Mouse (Mus musculus) midbrain, embryonic 11.5 days (tissue): ENCODE results near the gene Hist1h2ah. TPM values are rescaled to one million over a fixed set of nuclear protein-coding genes. Genes with fewer than 3 reads are reported as not detected.
"Not testable (repeated sequence)": the region's sequence is repeated elsewhere in the genome, so short reads cannot be mapped to it uniquely, and the experiment has no call there.

ENCODE experiments used
- ATAC-seq: fragments of 200-750 bp; cut with Nextera tagmentation; 2 replicates; pipeline ENCODE4 v1.8.0; 2017; ENCODE audit warnings: moderate TSS enrichment, moderate library complexity; ENCODE audit not compliant: low FRiP score
- DNase-seq: peaks from one replicate; pipeline ENCODE4 v3.0.0; 2015; ENCODE audit warnings: low spot score; ENCODE audit errors: missing footprints
- H3K27ac ChIP-seq: fragments of 300-500 bp; sonication (generic); 2 replicates; pipeline ENCODE4 v1.5.1; 2014; ENCODE audit warnings: low read depth, low read length
- H3K27me3 ChIP-seq: fragments of 300-500 bp; sonication (generic); 2 replicates; pipeline ENCODE4 v1.6.1; 2014; ENCODE audit warnings: mild to moderate bottlenecking, low read length, moderate library complexity, mixed read lengths; ENCODE audit not compliant: control insufficient read depth, insufficient read depth
- H3K36me3 ChIP-seq: fragments of 300-500 bp; sonication (generic); 2 replicates; pipeline ENCODE4 v1.6.1; 2014; ENCODE audit warnings: mild to moderate bottlenecking, low read length, moderate library complexity, mixed read lengths; ENCODE audit not compliant: control insufficient read depth, insufficient read depth
- H3K4me1 ChIP-seq: fragments of 300-500 bp; sonication (generic); 2 replicates; pipeline ENCODE4 v1.6.1; 2014; ENCODE audit warnings: low read length; ENCODE audit not compliant: control insufficient read depth, insufficient read depth
- H3K4me2 ChIP-seq: fragments of 300-500 bp; sonication (generic); 2 replicates; pipeline ENCODE4 v1.6.1; 2014; ENCODE audit warnings: mild to moderate bottlenecking, moderate library complexity
- H3K4me3 ChIP-seq: fragments of 300-500 bp; sonication (generic); 2 replicates; pipeline ENCODE4 v1.5.1; 2014; ENCODE audit warnings: low read depth, low read length
- H3K9ac ChIP-seq: fragments of 300-500 bp; sonication (generic); 2 replicates; pipeline ENCODE4 v1.6.1; 2014; ENCODE audit warnings: low read length
- H3K9me3 ChIP-seq: fragments of 300-500 bp; sonication (generic); 2 replicates; pipeline ENCODE4 v1.6.1; 2016; ENCODE audit warnings: low read length; ENCODE audit not compliant: control insufficient read depth
- WGBS: fragments of 180-500 bp; shearing (Covaris S2); extraction: QIAGEN DNeasy Blood & Tissue Kit; methylation state at CpG from one replicate; pipeline ENCODE4 v1.1.7; 2014; 5-methylcytosine and 5-hydroxymethylcytosine counted together
- polyA plus RNA-seq: library from polyadenylated mRNA; unstranded; fragments of >200 nt; fragmentation: Nextera tagmentation; extraction: Ambion mirVana; gene quantifications from 2 replicates; pipeline ENCODE4 v1.2.1, GENCODE M21; 2014

Gene Hist1h2ah
- polyA plus RNA-seq, 1 experiment from 2014 or later, result 6.8 TPM

DNA sequence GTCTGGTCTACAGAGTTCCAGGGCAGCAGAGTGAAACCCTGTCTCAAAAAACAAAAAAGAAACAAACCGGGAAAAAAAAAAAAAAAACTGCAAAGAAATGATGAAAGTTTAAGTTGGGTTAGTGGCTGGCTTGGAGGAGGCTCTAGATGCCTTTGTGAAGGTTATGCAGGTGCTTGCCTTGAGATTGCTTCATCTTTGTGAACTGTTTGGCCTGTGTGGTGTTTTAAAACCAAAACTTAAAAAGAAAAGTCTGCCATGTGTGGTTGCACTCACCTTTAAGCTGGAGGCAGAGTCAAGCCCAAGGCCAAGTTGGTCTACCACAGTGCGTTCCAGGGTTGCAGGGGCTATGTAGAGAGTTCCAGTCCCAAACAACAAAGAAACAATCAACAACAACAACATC lies 13.7 kb upstream of the Hist1h2ah start:
- H3K4me2 ChIP-seq, result no peak overlapping the region
- H3K36me3 ChIP-seq, result no peaks in the 10 kb centered on the region
- H3K4me3 ChIP-seq, result no peak overlapping the region
- peak; percentile 72 for DNase-seq
- H3K4me1 ChIP-seq, result 0 out of 2 replicates have a peak, but pooled peaks cover 3% of the 10 kb centered on the region
- H3K9me3 ChIP-seq, result no peaks in the 10 kb centered on the region
- H3K27me3 ChIP-seq, result no peaks in the 10 kb centered on the region
- H3K27ac ChIP-seq, result no peak overlapping the region
- ATAC-seq, result no peak
- H3K9ac ChIP-seq, result no peak overlapping the region
- WGBS, result 69% methylated on average over 2 of the region's 2 CpGs

DNA sequence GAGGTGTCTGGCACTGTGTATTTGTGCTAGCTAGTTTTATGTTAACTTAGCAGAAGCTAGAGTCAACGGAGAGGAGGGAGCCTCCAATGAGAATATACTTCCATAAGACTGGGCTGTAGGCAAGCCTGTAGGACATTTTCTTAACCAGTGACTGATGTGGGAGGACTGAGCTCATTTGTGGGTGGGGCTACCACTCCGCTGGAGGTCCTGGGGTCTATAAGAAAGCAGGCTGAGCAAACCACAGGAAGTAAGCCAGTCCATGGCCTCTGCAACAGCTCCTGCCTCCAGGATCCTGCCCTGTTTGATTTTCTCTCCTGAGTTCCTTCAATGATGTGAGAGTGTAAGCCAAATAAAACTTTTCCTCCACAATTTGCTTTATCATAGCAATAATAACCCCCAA lies 9.9 kb upstream of the Hist1h2ah start:
- 61% methylated on average over 2 of the region's 2 CpGs for WGBS

DNA sequence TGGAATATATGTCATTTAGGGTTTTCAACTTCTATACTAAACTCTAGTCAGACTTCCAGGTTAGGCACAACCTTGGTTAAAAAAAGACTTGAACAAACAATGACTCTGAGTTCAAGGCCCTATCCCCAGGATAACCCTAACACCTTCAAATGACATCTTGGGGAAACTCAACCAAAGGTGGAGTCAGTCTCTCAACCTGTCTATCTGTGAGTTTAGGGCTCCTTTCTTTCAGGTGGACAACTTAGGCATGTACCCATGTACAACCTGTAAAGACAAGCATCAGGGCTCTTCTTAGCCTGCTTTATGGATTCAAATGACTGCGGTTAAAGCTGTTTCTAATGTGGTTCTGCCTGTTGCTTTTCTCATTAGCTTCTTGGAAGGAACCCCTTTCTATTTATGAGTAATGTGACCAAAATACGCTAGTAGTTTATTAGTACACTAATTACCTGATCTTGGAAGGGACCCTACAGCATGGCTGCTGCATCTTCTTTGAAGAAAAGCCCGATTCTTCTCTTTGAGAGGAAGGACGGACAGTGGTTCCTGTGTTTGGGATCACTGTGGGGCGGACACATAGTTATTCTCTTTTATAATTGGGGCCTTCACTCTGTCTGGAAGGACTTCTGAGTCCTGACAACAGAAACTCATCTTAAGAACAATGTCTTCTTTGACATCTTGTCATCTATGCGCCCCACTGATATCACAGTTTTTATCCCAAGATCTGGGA lies 9.2 kb upstream of the Hist1h2ah start:
- no peaks in the 10 kb centered on the region for H3K36me3 ChIP-seq
- WGBS, result 91% methylated on average over 6 of the region's 6 CpGs
- no peak overlapping the region; the same call in 1 of the 2 replicates for H3K27ac ChIP-seq
- peaks cover 5% of the 10 kb centered on the region; the same call in 1 of the 2 replicates for H3K4me1 ChIP-seq
- DNase-seq, result peak; percentile 70
- H3K4me3 ChIP-seq, result peak overlapping the region; percentile 33; the same call in 1 of the 2 replicates
- peak overlapping the region; percentile 60 for H3K4me2 ChIP-seq
- H3K9ac ChIP-seq, result 0 out of 2 replicates have a peak overlapping the region, but pooled peaks have one; percentile 33
- no peaks in the 10 kb centered on the region for H3K27me3 ChIP-seq
- H3K9me3 ChIP-seq, result no peaks in the 10 kb centered on the region
- no peak for ATAC-seq

More for the DNA sequence above, 9.9 kb upstream of the Hist1h2ah start:
- Histone ChIP-seq H3K27ac (no peak overlapping the region), H3K36me3 (no peaks in the 10 kb centered on the region), H3K9ac (no peak overlapping the region), H3K4me3 (no peak overlapping the region), H3K9me3 (no peaks in the 10 kb centered on the region), H3K27me3 (no peaks in the 10 kb centered on the region), H3K4me1 (peaks cover 5% of the 10 kb centered on the region; the same call in 1 of the 2 replicates), H3K4me2 (no peak overlapping the region)
- ATAC-seq (no peak), DNase-seq (peak; percentile 0)

DNA sequence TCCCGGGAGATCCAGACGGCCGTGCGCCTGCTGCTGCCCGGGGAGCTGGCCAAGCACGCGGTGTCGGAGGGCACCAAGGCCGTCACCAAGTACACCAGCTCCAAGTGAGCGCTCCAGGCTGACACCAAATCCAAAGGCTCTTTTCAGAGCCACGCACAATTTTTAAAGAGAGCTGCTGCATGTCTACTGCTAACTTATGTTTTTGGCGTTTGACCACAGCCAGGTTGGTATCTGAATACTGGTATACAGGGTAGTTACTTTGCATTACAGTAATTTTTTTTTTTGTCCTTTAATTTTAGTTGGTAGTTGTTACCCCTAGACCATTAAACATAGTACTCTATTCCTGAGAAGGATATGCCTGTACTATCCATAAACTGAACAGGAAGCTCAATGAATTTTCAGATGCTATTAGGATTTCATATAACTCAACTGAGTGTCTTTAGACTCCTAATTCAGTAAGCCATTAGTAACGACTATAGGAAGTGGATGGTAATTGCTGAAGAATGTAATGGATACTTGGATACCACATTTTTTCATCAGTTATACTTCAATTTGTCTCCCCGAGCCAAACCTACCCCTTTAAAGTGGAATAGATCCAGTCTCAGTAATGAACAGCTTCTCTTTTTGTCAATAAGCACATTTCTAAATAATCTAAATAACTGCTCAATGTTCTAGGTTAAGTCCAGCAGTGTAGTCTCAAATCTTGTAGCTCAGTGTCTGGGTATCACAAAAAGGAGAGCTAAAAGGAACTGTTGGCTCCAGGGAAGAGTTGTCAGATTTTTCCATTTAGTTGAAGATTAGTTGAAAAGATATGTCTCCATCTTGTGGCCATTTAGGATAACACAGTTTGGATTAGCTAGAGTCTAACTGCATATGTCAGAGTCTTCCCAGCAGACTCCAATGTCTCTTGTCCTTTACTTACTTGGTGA lies 8.4 kb upstream of the Hist1h2ah start:
- Histone ChIP-seq H3K9me3 (no peaks in the 10 kb centered on the region), H3K27ac (peak overlapping the region; percentile 78), H3K36me3 (no peaks in the 10 kb centered on the region), H3K4me3 (peak overlapping the region; percentile 33), H3K9ac (peak overlapping the region; percentile 65), H3K27me3 (no peaks in the 10 kb centered on the region), H3K4me2 (peak overlapping the region; percentile 60), H3K4me1 (peaks cover 4% of the 10 kb centered on the region; the same call in 1 of the 2 replicates)
- DNase-seq (peak; percentile 95), ATAC-seq (peak; percentile 20)
- WGBS, result 3% methylated on average over 10 of the region's 14 CpGs

DNA sequence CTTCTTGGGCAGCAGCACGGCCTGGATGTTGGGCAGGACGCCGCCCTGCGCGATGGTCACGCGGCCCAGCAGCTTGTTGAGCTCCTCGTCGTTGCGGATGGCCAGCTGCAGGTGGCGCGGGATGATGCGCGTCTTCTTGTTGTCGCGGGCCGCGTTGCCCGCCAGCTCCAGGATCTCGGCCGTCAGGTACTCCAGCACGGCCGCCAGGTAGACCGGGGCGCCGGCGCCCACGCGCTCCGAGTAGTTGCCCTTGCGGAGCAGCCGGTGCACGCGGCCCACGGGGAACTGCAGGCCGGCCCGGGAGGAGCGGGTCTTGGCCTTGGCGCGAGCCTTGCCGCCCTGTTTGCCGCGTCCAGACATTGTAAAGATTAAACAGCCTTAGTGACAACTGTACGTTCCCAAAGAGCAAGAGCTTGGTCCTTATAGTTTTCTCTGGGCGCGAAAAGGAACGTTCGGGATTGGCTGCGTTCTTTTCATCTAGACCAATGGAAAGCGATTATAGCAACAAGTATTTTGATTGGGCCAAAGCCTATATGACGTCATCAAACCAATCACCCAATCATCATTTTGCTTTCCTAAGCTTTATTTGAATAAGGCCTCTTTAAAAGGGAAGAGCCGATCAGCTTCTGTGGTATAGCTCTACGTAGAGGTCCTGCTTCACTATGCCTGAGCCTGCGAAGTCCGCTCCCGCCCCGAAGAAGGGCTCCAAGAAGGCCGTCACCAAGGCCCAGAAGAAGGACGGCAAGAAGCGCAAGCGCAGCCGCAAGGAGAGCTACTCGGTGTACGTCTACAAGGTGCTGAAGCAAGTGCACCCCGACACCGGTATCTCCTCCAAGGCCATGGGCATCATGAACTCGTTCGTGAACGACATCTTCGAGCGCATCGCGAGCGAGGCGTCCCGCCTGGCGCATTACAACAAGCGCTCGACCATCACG lies 7.5 kb upstream of the Hist1h2ah start, which contains the start of the genes Hist1h2ag and Hist1h2bj:
Gene Hist1h2ag (minus strand): TSS at position 377 of the 935 bp plus-strand sequence.
Gene Hist1h2bj (plus strand): TSS at position 647 of the 935 bp plus-strand sequence.
- not testable (repeated sequence) for H3K36me3 ChIP-seq, H3K4me1 ChIP-seq, H3K9me3 ChIP-seq, H3K27me3 ChIP-seq
- DNase-seq, result peak; percentile 100
- peak; percentile 91 for ATAC-seq
- H3K4me2 ChIP-seq, result peak within 1 kb of the TSS; percentile 66
- peak within 1 kb of the TSS; percentile 33 for H3K4me3 ChIP-seq
- under 1% methylated on average over 38 of the region's 80 CpGs for WGBS
- peak within 1 kb of the TSS; percentile 65 for H3K9ac ChIP-seq
- peak within 1 kb of the TSS; percentile 88 for H3K27ac ChIP-seq

DNA sequence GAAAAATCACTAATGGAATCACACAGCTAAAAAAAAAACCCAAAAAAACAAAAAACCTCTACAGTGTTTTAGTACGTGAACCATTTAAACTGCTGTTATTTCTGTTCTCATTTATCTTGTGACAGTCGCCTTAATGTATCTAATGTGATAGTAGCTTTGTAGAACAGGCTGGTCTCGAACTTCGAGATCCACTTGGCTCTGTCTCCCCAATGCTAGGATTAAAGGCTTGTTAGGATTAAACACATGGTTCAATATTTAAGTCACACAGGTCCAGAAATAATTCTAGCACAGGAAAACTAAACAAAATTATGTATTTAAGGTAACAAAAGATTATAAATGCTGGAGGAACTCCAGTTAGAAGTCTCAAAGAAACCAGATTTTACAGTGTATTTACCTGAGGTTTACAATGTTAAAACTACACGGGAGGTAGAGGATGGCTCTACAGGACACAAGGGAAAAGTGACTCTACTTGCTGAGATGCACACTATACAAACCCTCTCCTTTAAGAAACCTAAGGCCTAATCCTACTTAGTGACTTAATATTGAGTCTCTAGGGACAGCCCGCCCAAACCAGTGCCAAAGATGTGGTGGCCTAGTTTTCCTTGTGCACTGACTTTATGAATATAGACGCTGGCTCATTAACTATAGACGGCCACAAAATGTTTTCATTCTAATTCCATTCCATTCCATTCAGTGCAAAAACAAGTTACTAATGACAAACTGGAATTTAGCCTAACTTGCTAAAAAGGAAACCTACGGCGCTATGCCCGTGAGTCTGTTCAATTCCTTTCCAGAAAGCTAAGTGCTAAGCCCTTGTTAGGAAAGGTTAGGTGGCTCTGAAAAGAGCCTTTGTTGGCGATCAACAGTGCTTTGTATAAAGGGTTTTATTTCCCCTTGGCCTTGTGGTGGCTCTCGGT lies 6.5 kb upstream of the Hist1h2ah start:
- DNase-seq, result peak; percentile 93
- no peak for ATAC-seq
- no peaks in the 10 kb centered on the region for H3K9me3 ChIP-seq
- peaks cover 4% of the 10 kb centered on the region; the same call in 1 of the 2 replicates for H3K4me1 ChIP-seq
- H3K4me3 ChIP-seq, result peak overlapping the region; percentile 29
- peak overlapping the region; percentile 66 for H3K4me2 ChIP-seq
- no peaks in the 10 kb centered on the region for H3K36me3 ChIP-seq
- WGBS, result 2% methylated on average over 13 of the region's 13 CpGs
- H3K27ac ChIP-seq, result peak overlapping the region; percentile 88
- no peaks in the 10 kb centered on the region for H3K27me3 ChIP-seq
- peak overlapping the region; percentile 57 for H3K9ac ChIP-seq

DNA sequence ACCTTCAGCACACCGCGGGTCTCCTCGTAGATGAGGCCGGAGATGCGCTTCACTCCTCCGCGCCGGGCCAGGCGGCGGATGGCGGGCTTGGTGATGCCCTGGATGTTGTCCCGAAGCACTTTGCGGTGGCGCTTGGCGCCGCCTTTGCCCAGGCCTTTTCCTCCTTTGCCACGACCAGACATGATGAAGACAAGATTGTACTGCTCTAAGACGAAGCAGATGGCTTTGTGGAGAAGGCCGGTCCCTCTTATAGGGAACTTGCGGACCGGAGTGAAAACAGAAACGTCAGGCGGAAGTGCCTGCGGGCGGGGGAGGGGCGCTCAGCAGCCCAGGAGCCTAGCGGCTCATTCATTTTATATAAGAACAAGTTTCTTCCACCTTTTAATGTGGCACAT lies 5.8 kb upstream of the Hist1h2ah start, which contains the start of gene Hist1h4i:
Gene Hist1h4i (minus strand): TSS at position 221 of the 395 bp plus-strand sequence.
- not testable (repeated sequence) for H3K27me3 ChIP-seq, H3K9me3 ChIP-seq, H3K36me3 ChIP-seq
- 0% methylated on average over 23 of the region's 27 CpGs for WGBS
- Histone ChIP-seq H3K4me3 (peak within 1 kb of the TSS; percentile 37), H3K4me1 (peaks cover 11% of the 10 kb centered on the region), H3K27ac (peak within 1 kb of the TSS; percentile 88), H3K9ac (peak within 1 kb of the TSS; percentile 63), H3K4me2 (peak within 1 kb of the TSS; percentile 66)
- DNase-seq (peak; percentile 100), ATAC-seq (peak; percentile 61)
